In genomic region chr14:48120752-48121528, GRCm38 (mm10) we compare ENCODE assay signal across 8 mouse cellular contexts. TPM values are rescaled to one million over a fixed set of nuclear protein-coding genes. Genes with fewer than 3 reads are reported as not detected.
DNase-seq lines count a peak whose midpoint lies in the region; ATAC-seq and TF ChIP-seq lines count a peak whose summit lies in the region.

Gene Peli2 (plus strand): TSS chr14:48120823.

- peak within 1 kb of the TSS; percentile 69 for H3K27ac ChIP-seq in forebrain, embryonic 11.5 days (ENCODE audit: low read depth, low read length)
- H3K27ac ChIP-seq in heart, embryonic 12.5 days (ENCODE audit: poor library complexity, severe bottlenecking) = peak within 1 kb of the TSS; percentile 35
- peak within 1 kb of the TSS; percentile 63; the same call in 1 of the 2 replicates for H3K27ac ChIP-seq in kidney, embryonic 14.5 days (ENCODE audit: low read depth, low read length)
- peak within 1 kb of the TSS; percentile 83 for H3K27ac ChIP-seq in limb, embryonic 15.5 days
- H3K27ac ChIP-seq in midbrain, embryonic 14.5 days (replicated peaks; ENCODE audit: low read depth, low read length) = peak within 1 kb of the TSS; percentile 86
- peak within 1 kb of the TSS; percentile 5; the same call in 1 of the 2 replicates for H3K27ac ChIP-seq in testis, adult 2 months (ENCODE audit: control insufficient read depth, insufficient read depth, low read depth, low read length)

- TF ChIP-seq POLR2A in testis, adult 2 months (IDR thresholded peaks at IDR 0.05; ENCODE audit: control insufficient read depth, low read depth, low read length) = no peak

- peaks cover 26% of the 10 kb centered on the region for H3K4me1 ChIP-seq in forebrain, embryonic 11.5 days (replicated peaks; ENCODE audit: control insufficient read depth, insufficient read depth, low read length)
- H3K4me1 ChIP-seq in heart, embryonic 12.5 days (replicated peaks) = peaks cover 4% of the 10 kb centered on the region; the same call in 1 of the 2 replicates
- peaks cover 16% of the 10 kb centered on the region; the same call in 1 of the 2 replicates for H3K4me1 ChIP-seq in kidney, embryonic 14.5 days (ENCODE audit: control insufficient read depth, insufficient read depth, low read length)
- peaks cover 41% of the 10 kb centered on the region for H3K4me1 ChIP-seq in limb, embryonic 15.5 days
- peaks cover 44% of the 10 kb centered on the region for H3K4me1 ChIP-seq in midbrain, embryonic 14.5 days (ENCODE audit: control insufficient read depth, insufficient read depth, low read length)
- peaks cover 8% of the 10 kb centered on the region for H3K4me1 ChIP-seq in testis, adult 2 months (ENCODE audit: control insufficient read depth, insufficient read depth, low read length)

- peak within 1 kb of the TSS; percentile 72 for H3K4me3 ChIP-seq in forebrain, embryonic 11.5 days (ENCODE audit: low read depth, low read length)
- peak within 1 kb of the TSS; percentile 66 for H3K4me3 ChIP-seq in heart, embryonic 12.5 days
- H3K4me3 ChIP-seq in kidney, embryonic 14.5 days (ENCODE audit: low read length) = peak within 1 kb of the TSS; percentile 73
- peak within 1 kb of the TSS; percentile 72 for H3K4me3 ChIP-seq in limb, embryonic 15.5 days
- H3K4me3 ChIP-seq in midbrain, embryonic 14.5 days (replicated peaks; ENCODE audit: low read depth, low read length) = peak within 1 kb of the TSS; percentile 81
- peak within 1 kb of the TSS; percentile 92 for H3K4me3 ChIP-seq in testis, adult 2 months (ENCODE audit: control insufficient read depth, low read depth, low read length)

- peak; percentile 18 to 37 for DNase-seq in spleen, postnatal 10 days (ENCODE audit: low spot score in 2 of 2)
- no peak for DNase-seq in spleen, postnatal 36 days (ENCODE audit: low spot score in 2 of 2)
- peak; percentile 89 for DNase-seq in forebrain, embryonic 11.5 days (ENCODE audit: low spot score)
- DNase-seq in midbrain, embryonic 14.5 days = peak; percentile 86

- no peak for TF ChIP-seq CTCF in testis, adult 2 months (IDR thresholded peaks at IDR 0.05; ENCODE audit: control insufficient read depth, insufficient read depth, insufficient replicate concordance, low read depth, low read length)

- ATAC-seq in forebrain, embryonic 11.5 days (replicated peaks; ENCODE audit: low FRiP score) = peak; percentile 84
- peak; percentile 84 for ATAC-seq in heart, embryonic 12.5 days (ENCODE audit: insufficient number of reproducible peaks, low FRiP score)
- ATAC-seq in kidney, embryonic 14.5 days (ENCODE audit: low FRiP score, low TSS enrichment) = peak; percentile 83
- ATAC-seq in limb, embryonic 15.5 days (ENCODE audit: insufficient number of reproducible peaks, low FRiP score, low TSS enrichment, low read depth) = peak; percentile 74
- peak; percentile 78 for ATAC-seq in midbrain, embryonic 14.5 days (ENCODE audit: low FRiP score, low TSS enrichment)

- H3K27me3 ChIP-seq in forebrain, embryonic 11.5 days (ENCODE audit: control insufficient read depth, insufficient read depth, low read length) = no peaks in the 10 kb centered on the region; the same call in 1 of the 2 replicates
- peaks cover 40% of the 10 kb centered on the region for H3K27me3 ChIP-seq in heart, embryonic 12.5 days (replicated peaks)
- H3K27me3 ChIP-seq in kidney, embryonic 14.5 days (ENCODE audit: control insufficient read depth, insufficient read depth, low read length) = no peaks in the 10 kb centered on the region
- H3K27me3 ChIP-seq in limb, embryonic 15.5 days = no peaks in the 10 kb centered on the region
- no peaks in the 10 kb centered on the region for H3K27me3 ChIP-seq in midbrain, embryonic 14.5 days (ENCODE audit: control insufficient read depth, insufficient read depth, low read length)
- H3K27me3 ChIP-seq in testis, adult 2 months (ENCODE audit: control insufficient read depth, insufficient read depth, low read length) = peaks cover 4% of the 10 kb centered on the region; the same call in 1 of the 2 replicates

- no peaks in the 10 kb centered on the region for H3K36me3 ChIP-seq in forebrain, embryonic 11.5 days (ENCODE audit: control insufficient read depth, insufficient read depth, low read length)
- H3K36me3 ChIP-seq in heart, embryonic 12.5 days = no peaks in the 10 kb centered on the region
- H3K36me3 ChIP-seq in kidney, embryonic 14.5 days (ENCODE audit: control insufficient read depth, insufficient read depth, low read length) = no peaks in the 10 kb centered on the region
- H3K36me3 ChIP-seq in limb, embryonic 15.5 days = no peaks in the 10 kb centered on the region
- no peaks in the 10 kb centered on the region for H3K36me3 ChIP-seq in midbrain, embryonic 14.5 days (ENCODE audit: control insufficient read depth, insufficient read depth, low read length)
- H3K36me3 ChIP-seq in testis, adult 2 months (ENCODE audit: control insufficient read depth, insufficient read depth, low read length) = no peaks in the 10 kb centered on the region

- no peaks in the 10 kb centered on the region for H3K9me3 ChIP-seq in forebrain, embryonic 11.5 days (ENCODE audit: control insufficient read depth, low read length)
- no peaks in the 10 kb centered on the region for H3K9me3 ChIP-seq in heart, embryonic 12.5 days (replicated peaks)
- H3K9me3 ChIP-seq in kidney, embryonic 14.5 days (ENCODE audit: control insufficient read depth, low read length) = no peaks in the 10 kb centered on the region
- no peaks in the 10 kb centered on the region for H3K9me3 ChIP-seq in limb, embryonic 15.5 days
- H3K9me3 ChIP-seq in midbrain, embryonic 14.5 days (ENCODE audit: control insufficient read depth, low read length) = no peaks in the 10 kb centered on the region

- peak within 1 kb of the TSS; percentile 88 for H3K4me2 ChIP-seq in forebrain, embryonic 11.5 days (ENCODE audit: low read depth, low read length, severe bottlenecking)
- peak within 1 kb of the TSS; percentile 91 for H3K4me2 ChIP-seq in heart, embryonic 12.5 days
- peak within 1 kb of the TSS; percentile 63 for H3K4me2 ChIP-seq in kidney, embryonic 14.5 days (replicated peaks; ENCODE audit: low read depth, low read length)
- peak within 1 kb of the TSS; percentile 82 for H3K4me2 ChIP-seq in limb, embryonic 15.5 days
- peak within 1 kb of the TSS; percentile 84 for H3K4me2 ChIP-seq in midbrain, embryonic 14.5 days (ENCODE audit: low read length)

- peak within 1 kb of the TSS; percentile 85 for H3K9ac ChIP-seq in forebrain, embryonic 11.5 days (ENCODE audit: low read length)
- peak within 1 kb of the TSS; percentile 76 for H3K9ac ChIP-seq in heart, embryonic 12.5 days
- peak within 1 kb of the TSS; percentile 67 for H3K9ac ChIP-seq in kidney, embryonic 14.5 days (ENCODE audit: low read depth, low read length)
- peak within 1 kb of the TSS; percentile 77 for H3K9ac ChIP-seq in limb, embryonic 15.5 days
- peak within 1 kb of the TSS; percentile 84 for H3K9ac ChIP-seq in midbrain, embryonic 14.5 days (replicated peaks; ENCODE audit: low read length)

- WGBS in forebrain, embryonic 11.5 days = under 1% methylated on average over 92 of the region's 117 CpGs
- under 1% methylated on average over 95 of the region's 117 CpGs for WGBS in heart, embryonic 12.5 days
- WGBS in kidney, embryonic 14.5 days = under 1% methylated on average over 78 of the region's 117 CpGs
- WGBS in limb, embryonic 15.5 days = under 1% methylated on average over 95 of the region's 117 CpGs
- under 1% methylated on average over 94 of the region's 117 CpGs for WGBS in midbrain, embryonic 14.5 days

RNA-seq across cellular contexts. Expression of gene Peli2, which starts in this region (rescaled TPM):
- 8.6 and 8.8 TPM in 2 replicates for polyA plus RNA-seq in forebrain, embryonic 11.5 days (2014; fragmentation: Nextera tagmentation; extraction: Ambion mirVana)
- polyA plus RNA-seq in heart, embryonic 12.5 days (2016; fragmentation: Nextera tagmentation; extraction: Ambion mirVana) = 3.5 and 4.3 TPM in 2 replicates
- 6.1 and 10.8 TPM in 2 replicates for polyA plus RNA-seq in kidney, embryonic 14.5 days (2014; fragmentation: Nextera tagmentation; extraction: Ambion mirVana)
- polyA plus RNA-seq in limb, embryonic 15.5 days (2015; fragmentation: Nextera tagmentation; extraction: Ambion mirVana) = 6.9 and 8.1 TPM in 2 replicates
- 6.6 and 8.6 TPM in 2 replicates for polyA plus RNA-seq in midbrain, embryonic 14.5 days (2014; fragmentation: Nextera tagmentation; extraction: Ambion mirVana)
- 125 and 158 TPM in 2 replicates for polyA plus RNA-seq in testis, adult 2 months (2012; rRNA removed)

Comparison
In these comparisons a context has a peak if more than half of its experiments do, and no peak if none do; other contexts are left out.
1. RNA of gene Peli2 (polyA plus RNA-seq): 125 to 158 TPM in testis, adult 2 months; 6.1 to 10.8 TPM in kidney, embryonic 14.5 days, 6.6 to 8.6 TPM in midbrain, embryonic 14.5 days, 8.6 to 8.8 TPM in forebrain, embryonic 11.5 days, 6.9 to 8.1 TPM in limb, embryonic 15.5 days and 3.5 to 4.3 TPM in heart, embryonic 12.5 days; every median in the first group is over 10 times any median in the second.
2. DNase-seq: peak in spleen, postnatal 10 days (2 of 2), forebrain, embryonic 11.5 days (single experiment) and midbrain, embryonic 14.5 days (single experiment); none in spleen, postnatal 36 days (0 of 2).
3. H3K27ac ChIP-seq: peak in every context shown above with its lines; median percentile 86 in midbrain, embryonic 14.5 days; 83 in limb, embryonic 15.5 days; 69 in forebrain, embryonic 11.5 days; 63 in kidney, embryonic 14.5 days; 35 in heart, embryonic 12.5 days; 5 in testis, adult 2 months.
4. Peak in every context shown above with its lines, with median percentiles within 50 percentile points of each other: ATAC-seq, H3K4me2 ChIP-seq, H3K4me3 ChIP-seq and H3K9ac ChIP-seq.